Mouse (Mus musculus): ENCODE data around the gene Hoxa3.

DNA sequence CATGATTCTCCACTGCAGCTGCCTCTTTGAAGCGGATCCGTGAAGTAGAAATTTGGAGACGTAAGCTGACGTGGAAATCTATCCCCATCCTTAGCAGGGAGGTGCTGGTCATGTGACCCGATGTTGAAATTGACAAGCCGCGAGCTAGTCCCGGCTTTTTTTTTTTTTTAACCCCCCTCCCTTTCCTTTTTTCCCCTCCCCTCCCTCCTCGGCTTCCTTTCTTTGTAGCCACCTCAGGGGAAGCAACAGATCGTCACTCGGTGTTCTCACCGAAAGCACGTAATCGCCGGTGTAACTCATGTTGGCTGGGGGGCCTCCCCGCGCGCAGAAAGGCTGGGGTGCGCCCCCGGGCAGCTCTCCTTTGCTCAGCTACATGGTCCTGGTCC lies 32.6 kb upstream of the Hoxa3 start, which contains the start of gene Hoxa11:
- TF ChIP-seq TAL1 (IDR thresholded peaks at IDR 0.05; ENCODE audit: low read length): no peak
- no peak for TF ChIP-seq GATA1 (IDR thresholded peaks at IDR 0.05; ENCODE audit: low read length)

Data from erythroblast, embryonic 14.5 days (primary cell).